Mouse (Mus musculus) cerebellum, postnatal 36 days (tissue): ENCODE data around the gene Rnf38.

Experiments used
- DNase-seq, 2 experiments: peaks; one replicate each; pipeline ENCODE4 v3.0.0; 2021 to 2022; ENCODE audit warnings: mixed read lengths in 2 of 2

Rnf38 gene

DNA sequence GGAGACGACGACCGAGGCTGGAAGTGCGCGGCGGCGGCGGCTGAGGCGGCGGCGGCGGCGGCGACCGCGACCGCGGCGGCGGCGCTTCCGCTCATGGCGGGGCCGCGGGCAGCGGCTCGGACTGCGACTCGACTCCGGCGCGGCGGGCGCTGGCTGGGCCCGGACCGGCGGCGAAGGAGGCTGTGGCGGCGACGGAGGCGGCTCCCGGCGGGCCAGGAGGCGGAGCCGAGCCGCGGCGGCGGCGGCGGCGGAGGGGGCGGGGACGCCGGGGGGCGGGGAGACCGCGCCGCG, at the start of gene Rnf38:
Gene Rnf38 (minus strand): TSS at position 77 of the 291 bp plus-strand sequence.
- DNase-seq: no peak

DNA sequence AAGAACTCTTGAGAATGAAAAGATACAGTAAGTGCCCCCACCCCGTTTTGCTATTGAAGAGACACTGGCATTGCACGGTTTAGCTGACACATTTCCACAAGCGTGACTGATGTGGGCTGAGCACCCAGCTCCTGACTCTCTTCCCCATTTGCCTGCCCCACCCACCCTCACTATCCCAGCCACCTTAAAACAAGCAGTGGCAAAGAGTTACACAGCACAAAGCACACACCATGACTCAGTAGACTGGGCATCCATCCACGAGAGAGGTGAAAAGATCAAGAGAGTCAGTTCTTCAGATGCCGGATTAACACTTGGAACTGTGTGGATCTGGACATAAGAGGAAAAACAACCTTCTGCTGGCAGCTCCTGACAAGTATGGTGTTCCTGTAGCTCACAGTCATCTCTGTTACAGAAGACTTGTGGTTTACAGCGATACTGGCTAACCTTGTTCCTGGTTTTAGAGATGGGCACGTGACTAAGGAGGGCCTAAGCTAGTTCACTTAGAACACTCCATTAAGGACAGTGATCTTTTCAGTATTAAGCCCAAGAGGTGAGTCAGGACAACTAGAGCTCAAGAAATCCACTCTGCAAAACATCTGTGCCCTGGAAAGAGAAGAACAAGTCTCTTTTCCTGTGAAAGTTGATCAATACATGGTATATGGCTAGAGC, 48.1 kb upstream of the Rnf38 start:
- no peak for DNase-seq

DNA sequence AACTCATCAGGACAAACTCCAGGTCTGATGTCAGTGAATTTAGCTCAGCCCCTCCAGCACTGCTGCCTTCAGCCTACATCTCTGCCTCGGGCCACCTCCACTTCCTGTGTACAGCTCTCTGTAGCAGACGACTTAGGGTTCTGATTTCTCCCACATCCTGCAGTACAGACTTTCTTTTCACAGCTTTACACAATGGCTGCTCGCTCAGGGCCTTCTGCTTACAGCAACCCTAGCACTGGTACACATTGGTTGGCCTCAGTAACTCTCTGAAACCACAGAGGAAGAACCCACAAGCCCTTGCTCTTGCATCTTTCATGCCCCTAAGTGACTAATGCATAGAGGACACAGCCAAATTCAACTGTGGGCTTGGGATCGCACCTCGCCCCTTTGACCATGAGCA, 37.5 kb upstream of the Rnf38 start:
- no peak for DNase-seq

DNA sequence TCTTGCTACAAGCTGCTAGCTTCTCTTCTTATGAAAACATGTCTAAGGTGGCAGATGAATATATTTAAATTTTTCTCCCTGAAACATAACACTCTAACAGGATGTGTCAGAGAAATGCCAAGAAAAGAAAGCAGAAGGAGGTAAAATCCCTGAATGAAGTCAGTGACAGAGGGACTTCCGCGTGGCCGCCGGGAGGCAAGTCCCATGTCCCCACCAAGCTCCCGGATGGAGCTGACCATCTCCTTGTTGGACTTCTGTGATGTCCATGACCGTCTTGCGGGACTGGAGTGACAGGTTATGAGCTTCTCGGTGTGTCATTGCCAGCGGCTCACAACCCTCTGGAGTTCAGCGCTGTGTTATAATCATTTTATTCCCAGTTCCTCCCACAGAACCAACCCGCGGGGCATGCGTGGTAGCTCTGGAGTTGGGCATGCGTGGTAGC, 35.8 kb upstream of the Rnf38 start:
- DNase-seq: no peak

DNA sequence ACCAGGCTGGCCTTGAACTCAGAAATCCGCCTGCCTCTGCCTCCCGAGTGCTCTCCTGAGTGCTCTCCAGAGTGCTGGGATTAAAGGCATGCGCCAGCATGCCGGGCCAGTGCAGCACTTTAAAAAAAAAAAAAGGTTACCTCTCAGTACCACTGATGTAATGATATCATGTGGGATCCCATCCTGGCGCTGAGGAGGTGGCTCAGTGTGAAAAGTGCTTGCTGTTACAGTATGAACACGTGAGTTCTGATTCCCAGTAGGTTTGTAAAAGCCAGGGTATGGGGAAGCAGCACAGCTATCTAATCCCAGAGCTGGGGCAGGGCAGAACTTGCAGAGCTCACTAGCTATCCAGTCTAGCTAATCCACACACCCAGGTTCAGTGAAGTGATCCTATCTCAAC, 33.8 kb upstream of the Rnf38 start:
- DNase-seq: no peak

DNA sequence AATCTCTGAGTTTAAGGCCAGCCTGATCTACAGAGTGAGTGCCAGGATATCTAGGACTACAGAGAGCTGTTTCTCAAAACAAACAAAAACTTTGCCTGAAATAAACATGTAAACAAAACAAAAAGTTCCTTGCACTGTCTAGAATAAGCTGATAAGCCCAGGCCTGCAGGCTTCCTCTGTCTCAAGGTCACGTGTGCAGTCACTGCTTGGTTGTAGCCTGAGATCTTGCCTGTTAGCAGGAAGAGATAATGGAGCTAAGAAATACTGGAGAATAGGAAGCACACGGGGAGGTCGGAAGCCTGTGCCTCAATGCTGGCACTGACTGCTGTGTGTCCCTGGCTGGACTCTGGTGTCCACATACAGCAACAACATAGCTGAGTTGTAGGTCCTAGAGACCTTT, 31.9 kb upstream of the Rnf38 start:
- no peak for DNase-seq

DNA sequence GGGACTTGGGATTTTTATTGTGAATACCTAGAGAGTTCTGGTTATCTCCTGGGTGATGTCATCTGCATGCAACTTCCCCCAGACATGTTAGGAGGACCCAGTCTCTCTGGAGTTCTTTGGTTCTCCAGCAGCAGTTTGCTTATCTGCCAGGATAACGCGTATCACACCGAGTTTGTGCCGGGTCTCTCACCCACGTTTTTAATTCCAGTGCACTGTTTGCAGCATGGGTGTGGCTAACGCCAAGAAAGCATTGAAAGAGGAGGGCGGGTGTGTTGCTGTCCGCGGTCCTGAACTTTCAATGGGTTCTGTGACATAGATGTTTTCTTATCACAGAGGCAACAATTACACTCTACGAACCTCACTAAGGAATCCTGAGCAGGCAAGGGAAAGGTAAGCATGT, 26.7 kb upstream of the Rnf38 start:
- no peak for DNase-seq

DNA sequence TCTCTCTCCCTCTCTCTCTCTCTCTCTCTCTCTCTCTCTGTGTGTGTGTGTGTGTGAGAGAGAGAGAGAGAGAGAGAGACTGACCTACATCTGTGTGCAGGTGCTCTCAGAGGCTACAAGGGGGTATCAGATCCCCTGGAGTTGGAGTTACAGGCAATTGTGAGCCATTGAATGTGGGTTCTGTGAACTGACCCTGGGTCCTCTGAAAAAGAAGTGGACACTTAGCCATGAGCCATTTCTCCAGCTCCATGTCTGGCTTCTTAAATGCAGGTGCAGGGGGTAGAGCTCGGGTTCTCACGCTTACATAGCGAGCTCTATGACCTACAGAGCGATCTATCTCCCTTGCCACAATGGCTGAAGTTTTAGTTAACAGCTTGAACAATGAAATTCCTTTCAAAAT, 25.5 kb upstream of the Rnf38 start:
- DNase-seq: no peak

DNA sequence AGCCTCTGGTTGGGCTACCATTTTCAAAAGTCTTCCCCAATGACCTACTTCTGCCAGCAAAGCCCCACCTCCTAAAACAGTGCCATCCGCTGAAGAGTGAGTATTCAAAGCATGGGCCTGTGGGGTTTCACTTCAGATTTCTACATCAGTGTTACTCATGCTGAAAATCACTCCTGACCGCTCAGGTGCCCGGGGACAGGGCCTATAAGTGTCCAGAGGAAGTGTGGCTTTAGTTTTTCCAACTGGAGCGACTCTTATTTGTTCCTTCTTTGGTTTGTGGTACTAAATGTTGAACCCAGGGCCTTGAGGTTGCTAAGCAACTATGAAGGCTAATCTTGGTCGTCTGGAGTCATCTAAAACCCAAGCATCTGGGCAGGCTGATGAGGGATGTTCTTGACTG, 21.0 kb upstream of the Rnf38 start:
- DNase-seq: no peak

DNA sequence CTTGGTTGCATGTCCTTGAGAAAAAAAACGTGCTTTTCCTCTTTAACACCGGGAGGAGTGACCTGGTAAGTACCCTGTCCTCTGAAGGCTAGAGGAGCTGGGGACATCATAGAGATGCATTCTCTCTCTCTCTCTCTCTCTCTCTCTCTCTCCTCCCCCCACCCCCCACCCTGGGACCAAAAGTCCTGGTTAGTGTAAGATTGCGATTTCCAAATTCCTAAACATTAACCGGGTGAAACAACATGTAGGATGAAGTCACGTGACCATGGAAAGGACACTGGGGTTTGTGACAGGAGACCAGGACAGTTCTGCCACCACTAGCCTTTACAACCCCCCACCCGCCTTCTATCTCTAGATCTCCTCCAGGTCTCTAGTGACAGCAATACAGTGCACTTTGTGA, 19.6 kb upstream of the Rnf38 start:
- DNase-seq: no peak

DNA sequence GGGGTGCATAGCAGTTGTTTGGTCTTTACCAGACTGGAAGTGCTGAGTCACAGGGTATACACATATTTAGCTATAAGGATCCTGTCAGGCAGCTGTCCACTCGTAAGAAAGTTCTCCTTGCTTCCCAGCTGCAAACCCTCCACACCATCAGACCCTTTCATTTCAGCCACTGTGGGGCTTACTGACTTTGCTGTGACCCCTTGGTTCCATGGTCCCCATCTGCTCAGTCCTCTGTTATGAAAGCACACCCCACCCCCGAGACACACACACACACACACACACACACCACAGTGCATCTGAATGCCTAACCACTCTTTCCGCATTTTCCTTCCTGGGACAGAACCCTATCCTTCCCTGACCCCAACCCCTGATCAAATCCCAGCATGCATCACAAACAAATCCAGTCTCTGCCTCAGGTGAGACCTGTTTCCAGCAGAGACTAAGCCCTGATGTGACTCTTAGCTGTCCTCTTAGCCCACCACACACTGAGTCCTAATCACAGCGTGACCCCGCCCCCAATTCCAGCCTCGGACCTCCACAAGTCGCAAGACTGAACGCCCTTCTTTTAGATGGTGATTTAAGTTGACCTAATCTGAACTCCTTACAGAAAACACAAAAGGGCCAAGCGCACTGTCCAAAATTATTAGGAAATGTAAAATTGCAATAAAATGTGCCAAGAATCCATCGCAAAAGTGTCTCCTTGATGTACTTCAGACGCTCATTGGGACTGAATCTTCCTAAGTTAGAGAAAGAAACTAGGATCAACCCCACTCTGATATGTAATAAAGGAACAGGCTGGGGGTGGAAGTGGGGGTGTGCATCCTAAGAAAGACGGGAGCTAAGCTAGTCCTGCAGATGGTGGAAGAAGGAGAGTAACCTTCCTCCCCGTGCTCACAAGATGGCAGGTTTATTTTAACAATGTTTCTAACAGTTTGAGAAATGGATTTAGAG, 18.7 kb upstream of the Rnf38 start:
- no peak for DNase-seq

DNA sequence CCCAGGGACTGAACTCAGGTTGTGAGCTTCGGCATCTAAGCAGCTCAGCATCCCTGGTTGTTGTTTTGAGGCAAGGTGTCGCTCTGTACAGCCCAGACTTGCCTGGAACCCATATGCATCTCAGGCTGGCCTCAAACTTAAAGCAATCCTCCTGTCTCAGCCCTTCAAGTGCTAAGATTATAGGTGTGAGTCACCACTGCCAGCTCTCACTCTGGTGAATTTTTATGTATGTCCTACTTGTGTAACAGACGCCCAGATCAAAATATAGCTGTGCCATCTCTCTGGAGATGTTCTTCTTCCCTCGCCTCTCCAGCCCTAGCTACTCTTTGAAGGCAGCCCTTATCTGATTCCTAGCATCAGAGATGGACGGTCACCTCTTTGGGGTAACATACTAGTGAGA, 17.9 kb upstream of the Rnf38 start:
- DNase-seq: no peak

DNA sequence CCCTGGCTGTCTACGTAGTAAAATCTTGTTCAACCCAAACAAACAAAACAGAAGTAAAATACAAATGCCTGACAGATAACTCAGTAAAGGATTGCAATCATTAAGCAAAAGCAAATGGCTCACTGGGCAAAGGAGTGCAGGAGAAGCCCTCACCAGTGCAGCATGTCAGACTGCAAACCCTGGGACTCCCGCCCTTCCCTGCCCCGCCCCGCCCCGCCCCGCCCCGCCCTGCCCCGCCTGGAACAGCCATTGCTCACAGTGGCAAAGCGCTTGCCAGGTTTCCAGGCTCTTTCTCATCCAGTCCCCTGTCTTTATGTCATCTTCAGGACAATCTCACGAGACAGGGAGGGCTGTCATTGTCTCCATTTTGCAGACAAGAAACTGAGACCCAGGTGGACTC, 16.1 kb upstream of the Rnf38 start:
- no peak for DNase-seq

DNA sequence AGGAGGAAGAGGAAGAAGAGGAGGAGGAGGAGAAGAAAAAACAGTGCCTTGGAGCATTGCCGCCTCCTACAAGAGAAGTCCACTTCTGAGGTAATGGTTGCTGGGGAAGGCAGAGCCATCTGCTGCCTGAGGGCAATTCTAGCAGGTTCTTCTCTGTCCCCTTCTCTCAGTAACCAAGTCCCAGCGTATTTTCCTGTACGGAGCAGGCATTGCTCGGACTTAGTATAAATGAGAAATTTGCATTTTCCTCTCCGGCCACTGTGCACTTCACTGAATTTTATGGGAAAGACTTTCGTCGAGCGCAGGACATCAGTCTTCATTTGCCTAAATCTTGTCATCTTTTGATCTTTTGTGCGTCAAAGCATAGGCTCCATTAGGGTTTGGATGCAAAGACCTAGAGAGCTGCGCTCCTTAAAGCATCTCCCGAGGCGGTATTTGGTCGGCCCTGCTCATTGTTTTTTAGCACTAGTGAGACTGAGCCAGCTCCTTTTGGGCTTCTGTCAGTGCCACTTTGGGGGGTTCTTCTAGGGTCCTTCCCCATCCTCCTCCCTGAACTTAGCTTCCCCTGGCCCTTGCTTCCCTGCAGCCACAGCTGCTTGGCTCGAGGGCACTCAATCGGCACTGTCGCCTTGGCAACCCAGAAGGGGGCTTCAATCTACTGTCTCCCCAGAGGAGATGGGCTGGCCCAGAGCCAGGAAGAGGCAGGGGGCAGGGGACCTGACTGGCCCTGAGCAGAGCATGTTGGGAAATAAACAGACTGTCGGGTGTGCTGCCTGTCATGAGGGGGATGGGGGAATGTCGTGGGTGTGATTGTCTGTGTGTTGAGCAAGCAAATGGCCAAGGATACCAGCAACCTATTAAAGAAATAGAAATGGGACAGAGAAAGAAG, 13.7 kb upstream of the Rnf38 start:
- DNase-seq: no peak

DNA sequence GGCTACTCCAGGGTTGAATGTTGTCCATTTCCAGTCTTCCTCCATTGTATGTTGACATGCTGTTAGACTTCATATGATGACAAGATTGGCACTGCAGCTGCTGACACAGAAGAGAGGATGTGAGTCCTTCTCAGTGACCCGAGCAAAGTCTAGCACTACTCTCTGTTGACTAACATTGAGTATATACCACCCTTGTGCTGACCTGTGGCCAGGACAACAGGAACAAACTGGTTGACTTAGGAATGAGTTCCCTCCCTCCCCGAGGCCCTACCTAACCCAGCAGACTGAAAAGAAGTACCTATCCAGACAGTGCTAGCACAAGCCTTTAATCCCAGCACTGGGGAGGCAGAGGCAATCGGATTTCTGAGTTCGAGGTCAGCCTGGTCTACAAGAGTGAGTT, 12.7 kb upstream of the Rnf38 start:
- no peak for DNase-seq

DNA sequence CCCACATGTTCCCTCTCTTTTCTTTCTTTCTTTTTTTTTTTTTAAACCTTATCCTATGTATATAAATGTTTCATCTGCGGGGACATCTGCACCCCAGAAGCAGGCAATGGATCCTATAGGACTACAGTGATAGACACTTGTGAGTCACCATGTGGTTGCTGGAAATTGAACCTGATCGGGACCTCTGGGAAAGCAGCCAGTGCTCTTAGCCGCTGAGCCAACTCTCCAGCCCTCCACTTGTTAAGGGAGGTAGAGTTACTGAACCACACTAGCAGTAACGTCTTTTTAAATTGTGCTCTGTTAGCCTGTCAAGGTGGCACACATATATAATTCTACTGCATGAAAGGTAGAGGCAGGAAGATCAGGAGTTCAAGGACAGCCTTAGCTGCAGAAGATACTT, 8.0 kb upstream of the Rnf38 start:
- no peak for DNase-seq

DNA sequence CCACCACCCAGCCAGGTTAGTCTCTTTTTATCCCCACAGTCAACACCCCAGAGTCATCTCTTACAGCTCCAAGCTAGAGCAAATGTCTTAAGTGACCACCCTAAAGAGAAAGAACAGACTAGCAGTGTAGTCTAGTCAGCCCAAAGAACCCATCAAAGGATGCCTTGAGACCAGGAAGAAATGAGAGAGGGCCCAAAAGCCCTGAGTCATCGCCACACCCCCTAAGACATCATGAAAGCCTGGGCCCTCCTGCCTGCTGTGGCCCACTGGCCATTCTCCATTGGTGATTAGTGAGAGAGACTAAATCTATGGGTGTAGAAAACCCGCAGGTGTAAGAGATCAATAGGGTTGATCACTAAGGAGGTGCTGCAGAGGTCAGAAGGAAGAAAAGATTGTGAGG, 2.4 kb upstream of the Rnf38 start:
- DNase-seq: no peak

DNA sequence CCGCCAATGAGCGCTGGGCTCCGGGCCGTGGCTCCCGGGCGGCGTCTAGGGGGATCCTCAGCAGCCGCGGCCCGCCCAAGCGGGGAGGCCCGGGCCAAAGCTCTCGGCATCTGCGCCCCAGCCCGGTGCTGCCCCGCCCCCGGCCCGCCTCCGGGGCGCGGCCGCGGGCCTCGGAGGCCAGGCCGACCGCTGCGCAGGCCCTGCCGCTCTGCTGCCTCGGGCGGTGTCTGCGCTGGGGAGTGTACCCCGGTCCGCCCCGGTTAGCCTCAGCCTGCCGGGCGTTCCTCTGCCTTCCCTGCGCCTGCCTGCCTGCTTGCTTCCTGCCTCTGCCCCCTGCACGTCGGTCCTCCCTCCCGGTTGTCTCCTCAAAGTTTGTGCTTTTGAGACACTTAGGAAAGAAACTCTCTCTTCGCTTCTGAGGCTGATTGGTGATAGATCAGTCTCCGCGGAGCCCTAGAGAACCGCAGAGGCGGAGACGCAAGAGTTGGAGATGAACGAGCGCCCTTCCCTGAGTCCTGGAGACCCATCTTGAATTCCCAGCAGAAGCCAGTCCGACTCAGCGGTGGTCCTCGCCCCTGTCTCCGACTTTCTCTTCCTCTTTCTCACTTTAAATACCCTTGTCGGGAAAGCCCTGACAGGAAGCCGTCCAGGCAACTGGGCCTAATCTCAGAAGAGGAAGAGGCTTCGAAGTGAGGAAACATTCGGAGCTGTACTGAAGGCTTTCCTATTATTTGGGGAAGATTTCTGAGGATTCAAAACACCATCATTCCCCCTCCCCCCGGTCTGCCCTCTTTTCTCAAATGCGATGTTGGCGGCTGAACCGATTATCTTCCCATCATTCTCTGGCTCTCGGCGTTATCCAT, 646 bp upstream of the Rnf38 start:
- DNase-seq: peak; percentile 79 to 90

DNA sequence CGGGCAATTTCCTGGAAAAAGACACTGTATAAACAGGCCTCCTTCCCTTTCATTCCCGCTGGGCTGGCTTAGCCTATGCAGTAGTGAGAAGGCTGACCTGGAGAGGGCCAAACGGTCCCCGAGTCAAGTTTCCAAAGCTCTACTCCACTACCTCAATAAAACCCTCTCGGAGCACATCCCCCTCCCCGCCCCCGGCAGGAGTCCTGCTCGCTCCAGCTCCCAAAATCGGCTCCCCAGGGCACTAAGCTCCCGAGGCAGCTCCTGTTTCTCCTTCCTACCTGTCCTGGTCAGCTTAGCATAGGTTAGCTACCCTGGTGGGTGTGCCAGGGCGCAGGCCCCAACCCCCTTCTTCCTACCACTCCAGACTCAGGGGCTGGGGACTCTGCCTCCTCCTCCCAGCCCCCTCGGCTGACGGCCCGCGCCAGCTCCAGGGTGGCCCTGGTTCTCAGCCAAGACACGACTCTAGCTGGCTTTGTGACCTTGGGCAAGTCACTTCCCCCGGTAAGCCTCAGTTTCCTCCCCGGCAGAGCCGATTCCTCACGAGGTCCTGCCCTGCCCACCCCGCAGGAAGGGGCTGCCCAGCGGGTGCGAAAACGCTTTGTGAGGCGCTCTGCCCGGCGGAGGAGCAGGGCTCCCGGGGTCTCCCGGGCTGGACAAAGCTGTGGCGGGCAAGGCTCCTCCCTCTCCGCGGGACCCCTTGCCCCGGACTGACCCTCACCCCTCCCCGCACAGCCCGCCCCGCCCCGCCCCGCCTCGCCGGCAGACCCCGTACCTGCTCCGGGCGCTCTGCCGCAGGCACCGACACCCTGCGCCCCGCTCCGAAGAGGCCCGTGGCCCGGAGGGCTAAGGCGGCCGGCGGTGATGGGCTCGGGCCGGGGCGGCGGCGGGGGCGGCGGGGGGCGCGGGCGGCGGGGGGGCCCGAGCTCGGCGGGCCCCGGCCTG, 547 bp downstream of the Rnf38 start:
- peak; percentile 41 for DNase-seq

DNA sequence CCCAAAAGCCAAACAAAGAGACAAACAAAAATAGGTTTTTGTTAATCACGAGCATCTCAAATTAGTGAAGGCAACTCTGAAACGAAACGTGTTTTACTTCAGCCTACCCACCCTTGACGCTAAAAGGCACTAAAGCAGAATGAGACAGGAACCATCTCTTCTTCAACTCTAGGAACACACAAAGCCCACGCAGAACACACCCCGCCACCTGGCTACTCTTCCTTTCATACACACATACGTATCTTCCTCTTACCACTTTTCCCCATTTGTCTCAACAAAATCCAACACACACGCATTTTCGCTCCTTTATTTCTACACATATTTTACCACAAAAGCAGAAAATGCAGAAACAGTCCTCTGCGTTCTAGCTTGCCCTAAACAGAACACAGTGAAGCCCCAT, 8.5 kb downstream of the Rnf38 start:
- DNase-seq: no peak

DNA sequence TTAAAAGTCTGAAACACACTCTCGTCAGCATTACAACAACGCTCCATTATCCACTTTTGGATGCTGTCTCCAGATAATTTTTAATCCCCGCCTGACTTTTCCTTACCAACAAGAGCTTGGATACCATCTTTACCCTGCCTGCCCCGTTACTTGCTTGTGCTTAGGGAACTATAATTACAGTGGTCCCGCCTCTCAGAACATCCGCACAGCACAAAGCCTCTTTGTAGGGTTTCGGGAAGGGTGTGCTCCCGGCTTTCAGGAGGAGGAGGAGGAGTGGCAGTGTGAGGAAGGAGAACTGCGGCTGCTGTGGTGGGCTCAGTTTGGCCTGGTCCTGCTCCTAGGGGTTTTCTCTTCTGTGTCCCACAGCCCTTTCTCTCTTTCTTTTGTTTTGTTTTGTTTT, 9.4 kb downstream of the Rnf38 start:
- DNase-seq: no peak
